Mouse (Mus musculus): Measurements from ENCODE around the gene Rab6b. TPM values are rescaled to one million over a fixed set of nuclear protein-coding genes. Genes with fewer than 3 reads are reported as not detected.

The Rab6b gene
- polyA plus RNA-seq, 1 experiment from 2014 or later, result 0.27 TPM

- 64% methylated on average over 21 of the region's 21 CpGs for WGBS (ENCODE audit: insufficient replicate concordance)
Observed at GRCm38 (mm10) chr9:103076836-103077531, 34.6 kb upstream of the Rab6b start.

DNA sequence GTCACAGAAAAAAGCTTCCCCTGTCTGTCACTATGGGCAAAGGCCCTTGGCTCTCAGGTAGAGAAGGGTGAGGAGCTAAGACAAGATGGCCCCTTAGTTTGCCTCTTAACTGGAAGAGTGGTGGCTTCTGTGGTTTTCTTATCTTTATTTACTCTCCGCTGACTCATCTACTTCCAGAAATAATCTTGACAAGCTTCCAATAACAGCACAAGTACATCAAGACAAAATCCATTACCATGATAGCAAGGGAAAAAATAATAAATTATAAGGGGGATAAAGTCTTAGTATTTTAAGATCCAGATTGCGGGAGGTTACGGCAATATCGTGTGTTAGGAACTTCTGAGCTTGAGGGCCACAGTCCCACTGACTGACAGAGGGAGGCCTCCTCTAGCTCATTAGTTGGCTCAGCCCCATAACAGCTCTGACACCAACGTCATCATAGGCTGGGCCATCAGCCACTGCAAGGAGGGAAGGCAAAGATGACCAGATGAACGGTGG is 33.3 kb upstream of the Rab6b start:
- Histone ChIP-seq H3K27ac (ENCODE audit: low read length) (no peak overlapping the region), H3K4me3 (ENCODE audit: low read depth, low read length) (no peak overlapping the region), H3K9ac (ENCODE audit: low read depth, low read length) (no peak overlapping the region), H3K9me3 (replicated peaks; ENCODE audit: control insufficient read depth, low read length) (no peaks in the 10 kb centered on the region), H3K4me1 (ENCODE audit: control insufficient read depth, low read depth, low read length) (no peaks in the 10 kb centered on the region), H3K4me2 (ENCODE audit: low read depth, low read length) (no peak overlapping the region), H3K27me3 (ENCODE audit: control insufficient read depth, insufficient read depth, low read depth, low read length) (no peaks in the 10 kb centered on the region), H3K36me3 (ENCODE audit: control insufficient read depth, insufficient read depth) (no peaks in the 10 kb centered on the region)
- 55% methylated on average over 6 of the region's 6 CpGs for WGBS (ENCODE audit: insufficient replicate concordance)
- ATAC-seq (ENCODE audit: low read depth), result no peak

More at GRCm38 (mm10) chr9:103076836-103077531, 34.6 kb upstream of the Rab6b start:
- ATAC-seq (ENCODE audit: low read depth), result no peak
- Histone ChIP-seq H3K4me1 (ENCODE audit: control insufficient read depth, low read depth, low read length) (no peaks in the 10 kb centered on the region), H3K9ac (ENCODE audit: low read depth, low read length) (no peak overlapping the region), H3K9me3 (replicated peaks; ENCODE audit: control insufficient read depth, low read length) (no peaks in the 10 kb centered on the region), H3K4me2 (ENCODE audit: low read depth, low read length) (no peak overlapping the region), H3K36me3 (ENCODE audit: control insufficient read depth, insufficient read depth) (no peaks in the 10 kb centered on the region), H3K27me3 (ENCODE audit: control insufficient read depth, insufficient read depth, low read depth, low read length) (no peaks in the 10 kb centered on the region), H3K4me3 (ENCODE audit: low read depth, low read length) (no peak overlapping the region), H3K27ac (ENCODE audit: low read length) (no peak overlapping the region)

DNA sequence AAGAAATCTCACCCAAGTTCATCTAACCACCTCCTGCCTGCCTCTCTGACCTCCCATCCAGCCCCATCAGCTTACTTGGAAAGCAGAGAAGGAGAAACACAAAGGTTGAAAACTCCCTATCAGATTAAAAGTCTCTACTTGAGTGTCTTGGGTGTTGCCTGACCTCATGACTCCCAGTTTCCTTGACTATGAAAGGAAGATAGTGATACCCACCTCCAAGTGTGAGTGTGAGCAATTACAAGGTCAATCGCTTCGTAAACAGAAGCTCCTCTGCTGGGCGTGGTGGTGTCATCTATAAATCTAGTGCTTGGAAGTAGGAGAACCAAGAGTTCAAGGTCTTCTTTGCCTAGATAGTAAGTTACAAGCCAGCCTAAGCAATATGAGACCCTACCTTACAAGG is 31.4 kb upstream of the Rab6b start:
- H3K4me1 ChIP-seq (ENCODE audit: control insufficient read depth, low read depth, low read length), result no peaks in the 10 kb centered on the region
- no peak overlapping the region for H3K4me2 ChIP-seq (ENCODE audit: low read depth, low read length)
- H3K9me3 ChIP-seq (replicated peaks; ENCODE audit: control insufficient read depth, low read length), result no peaks in the 10 kb centered on the region
- H3K27me3 ChIP-seq (ENCODE audit: control insufficient read depth, insufficient read depth, low read depth, low read length), result no peaks in the 10 kb centered on the region
- H3K27ac ChIP-seq (ENCODE audit: low read length), result no peak overlapping the region
- ATAC-seq (ENCODE audit: low read depth), result no peak
- no peak overlapping the region for H3K9ac ChIP-seq (ENCODE audit: low read depth, low read length)
- H3K4me3 ChIP-seq (ENCODE audit: low read depth, low read length), result no peak overlapping the region
- no peaks in the 10 kb centered on the region for H3K36me3 ChIP-seq (ENCODE audit: control insufficient read depth, insufficient read depth)
- WGBS (ENCODE audit: insufficient replicate concordance), result 69% methylated on average over 3 of the region's 3 CpGs

DNA sequence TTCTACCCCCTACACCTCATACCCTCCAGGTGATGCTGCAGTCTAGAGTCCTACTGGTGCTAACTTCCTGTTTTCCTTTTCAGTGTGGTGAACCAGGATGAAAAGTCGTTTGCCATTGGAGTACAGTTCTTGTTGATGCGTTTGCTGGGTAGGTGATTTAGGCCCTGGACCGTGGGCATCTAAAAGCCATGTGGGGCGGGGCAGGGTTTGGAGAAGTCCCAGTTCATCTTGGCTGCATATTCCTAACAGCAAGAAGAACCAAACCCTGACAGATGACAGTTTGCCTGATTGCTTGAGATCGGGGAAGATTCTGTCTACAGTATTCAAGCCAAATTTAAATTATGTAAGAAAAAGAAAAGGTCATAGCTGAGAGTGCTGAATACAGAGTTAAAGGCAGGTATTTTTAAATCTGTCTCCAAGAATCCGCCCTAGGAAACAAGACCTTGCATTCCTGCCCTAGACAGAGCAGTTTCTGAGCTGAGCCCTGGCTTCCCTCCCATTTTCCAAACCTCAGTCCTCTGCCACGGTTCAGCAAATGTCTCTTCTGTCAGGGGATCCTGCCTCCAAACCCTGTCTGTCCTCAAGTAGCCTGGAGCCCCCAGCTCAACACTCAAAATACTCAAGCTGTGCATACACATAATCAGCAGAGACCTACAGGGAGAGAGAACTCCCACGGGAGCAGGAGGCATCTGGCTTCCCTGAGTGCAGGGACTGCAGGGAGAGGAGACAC is 29.2 kb upstream of the Rab6b start:
- Histone ChIP-seq H3K36me3 (ENCODE audit: control insufficient read depth, insufficient read depth) (no peaks in the 10 kb centered on the region), H3K27me3 (ENCODE audit: control insufficient read depth, insufficient read depth, low read depth, low read length) (no peaks in the 10 kb centered on the region), H3K4me1 (ENCODE audit: control insufficient read depth, low read depth, low read length) (no peaks in the 10 kb centered on the region), H3K9me3 (replicated peaks; ENCODE audit: control insufficient read depth, low read length) (no peaks in the 10 kb centered on the region), H3K4me2 (ENCODE audit: low read depth, low read length) (no peak overlapping the region), H3K27ac (ENCODE audit: low read length) (no peak overlapping the region), H3K4me3 (ENCODE audit: low read depth, low read length) (no peak overlapping the region), H3K9ac (ENCODE audit: low read depth, low read length) (no peak overlapping the region)
- WGBS (ENCODE audit: insufficient replicate concordance), result 48% methylated on average over 8 of the region's 8 CpGs
- ATAC-seq (ENCODE audit: low read depth), result no peak

DNA sequence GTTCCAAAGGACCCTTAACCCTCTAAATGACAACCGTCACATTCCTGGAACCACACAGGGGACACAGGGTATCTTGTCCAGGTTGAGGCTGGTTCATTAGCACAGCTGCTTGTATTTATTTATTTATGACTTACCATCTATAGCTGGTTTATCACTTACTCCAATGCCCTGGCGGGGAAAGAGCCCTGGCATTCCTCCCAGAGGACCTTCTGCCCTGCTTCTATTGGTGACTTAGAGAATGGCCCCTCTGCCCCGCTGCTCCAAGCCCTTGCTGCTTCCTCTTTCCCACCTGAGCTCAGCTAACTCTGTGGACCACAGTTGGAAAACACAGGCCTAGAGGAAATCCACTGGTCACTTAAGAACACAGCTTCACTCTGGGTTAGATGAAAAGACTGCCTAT is 28.2 kb upstream of the Rab6b start:
- Histone ChIP-seq H3K4me1 (ENCODE audit: control insufficient read depth, low read depth, low read length) (no peaks in the 10 kb centered on the region), H3K9me3 (replicated peaks; ENCODE audit: control insufficient read depth, low read length) (no peaks in the 10 kb centered on the region), H3K27me3 (ENCODE audit: control insufficient read depth, insufficient read depth, low read depth, low read length) (no peaks in the 10 kb centered on the region), H3K9ac (ENCODE audit: low read depth, low read length) (no peak overlapping the region), H3K4me3 (ENCODE audit: low read depth, low read length) (no peak overlapping the region), H3K36me3 (ENCODE audit: control insufficient read depth, insufficient read depth) (no peaks in the 10 kb centered on the region), H3K27ac (ENCODE audit: low read length) (no peak overlapping the region), H3K4me2 (ENCODE audit: low read depth, low read length) (no peak overlapping the region)
- no peak for ATAC-seq (ENCODE audit: low read depth)
- 57% methylated on average over 3 of the region's 3 CpGs for WGBS (ENCODE audit: insufficient replicate concordance)

GRCm38 (mm10) chr9:103086736-103087135 is 24.9 kb upstream of the Rab6b start:
- Histone ChIP-seq H3K4me1 (ENCODE audit: control insufficient read depth, low read depth, low read length) (peaks cover 11% of the 10 kb centered on the region), H3K36me3 (ENCODE audit: control insufficient read depth, insufficient read depth) (no peaks in the 10 kb centered on the region), H3K27ac (ENCODE audit: low read length) (no peak overlapping the region), H3K9me3 (replicated peaks; ENCODE audit: control insufficient read depth, low read length) (no peaks in the 10 kb centered on the region), H3K27me3 (ENCODE audit: control insufficient read depth, insufficient read depth, low read depth, low read length) (no peaks in the 10 kb centered on the region), H3K9ac (ENCODE audit: low read depth, low read length) (no peak overlapping the region), H3K4me2 (ENCODE audit: low read depth, low read length) (no peak overlapping the region), H3K4me3 (ENCODE audit: low read depth, low read length) (no peak overlapping the region)
- ATAC-seq (ENCODE audit: low read depth), result no peak
- WGBS (ENCODE audit: insufficient replicate concordance), result 69% methylated on average over 6 of the region's 6 CpGs

DNA sequence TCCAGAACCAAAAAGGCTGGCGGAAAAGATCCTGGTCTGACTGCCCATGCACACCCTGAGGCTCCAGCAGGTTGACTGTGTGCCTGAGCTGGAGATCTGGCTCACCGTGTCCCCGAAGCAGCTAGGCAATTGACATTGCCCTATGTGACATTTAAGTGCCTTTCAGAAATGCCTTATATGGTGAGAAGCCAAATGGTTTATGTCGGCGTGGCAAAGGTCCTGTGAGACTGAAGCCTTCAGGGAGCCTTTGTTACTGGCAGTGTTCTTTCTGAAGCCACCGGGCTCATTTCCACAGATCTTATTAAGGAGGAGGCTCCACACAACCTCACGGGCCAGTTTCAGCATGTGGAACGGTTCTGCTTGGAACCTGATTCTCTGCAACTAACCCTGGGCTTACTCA is 24.3 kb upstream of the Rab6b start:
- WGBS (ENCODE audit: insufficient replicate concordance), result 57% methylated on average over 8 of the region's 8 CpGs
- no peak overlapping the region for H3K4me2 ChIP-seq (ENCODE audit: low read depth, low read length)
- no peak overlapping the region for H3K27ac ChIP-seq (ENCODE audit: low read length)
- no peaks in the 10 kb centered on the region for H3K36me3 ChIP-seq (ENCODE audit: control insufficient read depth, insufficient read depth)
- no peaks in the 10 kb centered on the region for H3K27me3 ChIP-seq (ENCODE audit: control insufficient read depth, insufficient read depth, low read depth, low read length)
- H3K4me3 ChIP-seq (ENCODE audit: low read depth, low read length), result no peak overlapping the region
- no peak overlapping the region for H3K9ac ChIP-seq (ENCODE audit: low read depth, low read length)
- ATAC-seq (ENCODE audit: low read depth), result no peak
- H3K4me1 ChIP-seq (ENCODE audit: control insufficient read depth, low read depth, low read length), result peaks cover 11% of the 10 kb centered on the region
- H3K9me3 ChIP-seq (replicated peaks; ENCODE audit: control insufficient read depth, low read length), result no peaks in the 10 kb centered on the region

GRCm38 (mm10) chr9:103088661-103089060 is 22.9 kb upstream of the Rab6b start:
- Histone ChIP-seq H3K4me2 (ENCODE audit: low read depth, low read length) (no peak overlapping the region), H3K27ac (ENCODE audit: low read length) (no peak overlapping the region), H3K9ac (ENCODE audit: low read depth, low read length) (no peak overlapping the region), H3K36me3 (ENCODE audit: control insufficient read depth, insufficient read depth) (no peaks in the 10 kb centered on the region), H3K9me3 (replicated peaks; ENCODE audit: control insufficient read depth, low read length) (no peaks in the 10 kb centered on the region), H3K4me1 (ENCODE audit: control insufficient read depth, low read depth, low read length) (peaks cover 11% of the 10 kb centered on the region), H3K27me3 (ENCODE audit: control insufficient read depth, insufficient read depth, low read depth, low read length) (no peaks in the 10 kb centered on the region), H3K4me3 (ENCODE audit: low read depth, low read length) (no peak overlapping the region)
- WGBS (ENCODE audit: insufficient replicate concordance), result 60% methylated on average over 2 of the region's 2 CpGs
- no peak for ATAC-seq (ENCODE audit: low read depth)

Data from liver, embryonic 16.5 days (tissue).